Comparison of ENCODE assay signal across 8 mouse cellular contexts in the genomic region with DNA sequence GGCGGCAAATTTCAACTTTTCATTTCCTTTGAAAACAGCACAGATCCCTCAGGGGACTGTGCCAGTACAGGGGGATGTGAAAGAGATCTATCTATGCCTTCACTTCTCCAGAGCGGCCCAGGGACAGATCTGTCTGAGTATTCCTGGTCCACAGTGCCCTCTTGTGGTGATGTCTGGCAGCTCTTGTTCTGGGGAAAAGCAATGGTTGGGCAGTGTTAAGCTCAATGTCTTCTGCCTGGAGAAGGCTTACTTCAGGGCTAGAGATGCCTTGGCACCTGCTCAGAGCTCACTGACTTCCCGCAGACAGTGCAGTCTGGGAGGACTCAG. TPM values are rescaled to one million over a fixed set of nuclear protein-coding genes. Genes with fewer than 3 reads are reported as not detected.
DNase-seq lines count a peak whose midpoint lies in the region; ATAC-seq and TF ChIP-seq lines count a peak whose summit lies in the region.

No protein-coding gene starts in this region.

- DNase-seq in forebrain, embryonic 14.5 days (ENCODE audit: low spot score): peak; percentile 92
- DNase-seq in heart, postnatal 25 days (ENCODE audit: low spot score): peak; percentile 61
- DNase-seq in layer of hippocampus, adult 11-12 months (ENCODE audit: low spot score): peak; percentile 95
- peak; percentile 83 to 85 for DNase-seq in lung, adult 18-20 months
- peak; percentile 64 for DNase-seq in testis, postnatal 14 days (ENCODE audit: low spot score)

- H3K27me3 ChIP-seq in ES-Bruce4 (ENCODE audit: control insufficient read depth, insufficient read depth, low read length, poor library complexity, severe bottlenecking): no peaks in the 10 kb centered on the region
- no peaks in the 10 kb centered on the region for H3K27me3 ChIP-seq in forebrain, embryonic 14.5 days (replicated peaks; ENCODE audit: control insufficient read depth, insufficient read depth, low read length)

- H3K9ac ChIP-seq in ES-Bruce4 (ENCODE audit: low read depth, poor library complexity, severe bottlenecking): no peak overlapping the region
- no peak overlapping the region for H3K9ac ChIP-seq in forebrain, embryonic 14.5 days (ENCODE audit: low read length)

- no peak for TF ChIP-seq EP300 in ES-Bruce4 (IDR thresholded peaks at IDR 0.05; ENCODE audit: insufficient read depth, low read depth, low read length)

- TF ChIP-seq POLR2A in ES-Bruce4 (IDR thresholded peaks at IDR 0.05; ENCODE audit: insufficient read depth, low read length): no peak

- TF ChIP-seq CTCF in ES-Bruce4 (IDR thresholded peaks at IDR 0.05; ENCODE audit: low read depth, low read length): peak; percentile 86

- no peaks in the 10 kb centered on the region for H3K4me1 ChIP-seq in ES-Bruce4 (ENCODE audit: control insufficient read depth, insufficient read depth, low read length)
- H3K4me1 ChIP-seq in forebrain, embryonic 14.5 days (ENCODE audit: control insufficient read depth, insufficient read depth, low read length): no peaks in the 10 kb centered on the region

- intact Hi-C loops in heart, postnatal 25 days (cut with DNase I): loop anchor here (1.0 to 5.0 kb wide), 2 partner anchors 81 to 195 kb away; no protein-coding TSS in a partner anchor

- H3K36me3 ChIP-seq in ES-Bruce4 (ENCODE audit: control insufficient read depth, insufficient read depth, low read length, poor library complexity, severe bottlenecking): peaks cover 16% of the 10 kb centered on the region
- H3K36me3 ChIP-seq in forebrain, embryonic 14.5 days (ENCODE audit: control insufficient read depth, insufficient read depth, low read length): peaks cover 50% of the 10 kb centered on the region

- ATAC-seq in cerebellum, adult (ENCODE audit: insufficient number of reproducible peaks, low FRiP score, low TSS enrichment): peak; percentile 88
- ATAC-seq in forebrain, embryonic 14.5 days: peak; percentile 85
- peak; percentile 95 for ATAC-seq in neutrophil, adult 5-6 weeks (ENCODE audit: extremely low read depth, insufficient number of reproducible peaks, low FRiP score, poor library complexity, severe bottlenecking)

- H3K27ac ChIP-seq in ES-Bruce4 (ENCODE audit: insufficient read depth, low read length): no peak overlapping the region
- no peak overlapping the region for H3K27ac ChIP-seq in forebrain, embryonic 14.5 days (ENCODE audit: low read depth, low read length)

- 10% methylated on average over 3 of the region's 3 CpGs for WGBS in forebrain, embryonic 14.5 days

- no peak overlapping the region for H3K4me3 ChIP-seq in ES-Bruce4 (ENCODE audit: low read depth, low read length)
- no peak overlapping the region for H3K4me3 ChIP-seq in forebrain, embryonic 14.5 days (ENCODE audit: low read depth, low read length)

- no peaks in the 10 kb centered on the region for H3K9me3 ChIP-seq in ES-Bruce4 (replicated peaks; ENCODE audit: control insufficient read depth, insufficient read depth, low read length, poor library complexity, severe bottlenecking)
- H3K9me3 ChIP-seq in forebrain, embryonic 14.5 days (replicated peaks; ENCODE audit: control insufficient read depth, low read length): no peaks in the 10 kb centered on the region

- H3K4me2 ChIP-seq in forebrain, embryonic 14.5 days (ENCODE audit: low read length): no peak overlapping the region

RNA-seq across cellular contexts. Expression of a gene that starts 17.8 kb away (rescaled TPM):
- 17.0 and 18.1 TPM in 2 replicates for polyA plus RNA-seq in ES-Bruce4 (2011; ENCODE audit: insufficient read depth, insufficient read length, low read depth, missing spikeins)
- 6.0 and 6.7 TPM in 2 replicates for polyA plus RNA-seq in forebrain, embryonic 14.5 days (2014; fragmentation: Nextera tagmentation; extraction: Ambion mirVana)
- 1 to 10 TPM; 6.8 to 7.9 TPM for total RNA-seq in heart, postnatal 25 days (2021)
- 13.0 and 13.5 TPM in 2 replicates for total RNA-seq in neutrophil, adult 5-6 weeks (2017)

RNA-seq across cellular contexts. Expression of a gene that starts 42.7 kb away (rescaled TPM):
- 9.8 and 12.0 TPM in 2 replicates for polyA plus RNA-seq in ES-Bruce4 (2011; ENCODE audit: insufficient read depth, insufficient read length, low read depth, missing spikeins)
- 19.7 and 20.5 TPM in 2 replicates for polyA plus RNA-seq in forebrain, embryonic 14.5 days (2014; fragmentation: Nextera tagmentation; extraction: Ambion mirVana)
- 10 to 100 TPM; 11.7 to 13.0 TPM for total RNA-seq in heart, postnatal 25 days (2021)
- 6.9 and 8.6 TPM in 2 replicates for total RNA-seq in neutrophil, adult 5-6 weeks (2017)

RNA-seq across cellular contexts. Expression of a gene that starts 45.9 kb away (rescaled TPM):
- 46.3 and 47.5 TPM in 2 replicates for polyA plus RNA-seq in ES-Bruce4 (2011; ENCODE audit: insufficient read depth, insufficient read length, low read depth, missing spikeins)
- 17.9 and 19.5 TPM in 2 replicates for polyA plus RNA-seq in forebrain, embryonic 14.5 days (2014; fragmentation: Nextera tagmentation; extraction: Ambion mirVana)
- total RNA-seq in heart, postnatal 25 days (2021): 10 to 100 TPM; 11.4 to 13.4 TPM
- 483 and 502 TPM in 2 replicates for total RNA-seq in neutrophil, adult 5-6 weeks (2017)

Comparison
In these comparisons a context has a peak if more than half of its experiments do, and no peak if none do; other contexts are left out.
1. RNA of a gene that starts 45.9 kb away (total RNA-seq): 483 to 502 TPM in neutrophil, adult 5-6 weeks; 11.4 to 13.4 TPM in heart, postnatal 25 days; every median in the first group is over 10 times any median in the second.
2. Peak in every context shown above with its lines, with median percentiles within 50 percentile points of each other: ATAC-seq and DNase-seq.